Mouse (Mus musculus) cortical plate, adult 2 months (tissue): ENCODE measurements at regions not wholly inside any gene's neighbourhood (a gene's known extent, or its start where the extent isn't known, plus 50 kb on each side); places are given as distances from the start of the nearest gene placed in this dataset.
A peak's percentile ranks its signal among the peaks of the same experiment; 100 is the strongest.

Experiments
- H3K27ac ChIP-seq: fragments of 200-500 bp; 2 replicates; pipeline ENCODE4 v1.5.1; 2012; ENCODE audit warnings: low read length, control low read depth, inconsistent platforms; ENCODE audit not compliant: insufficient read depth
- H3K4me1 ChIP-seq: fragments of 200-500 bp; 2 replicates; pipeline ENCODE4 v1.6.1; 2011; ENCODE audit warnings: low read length; ENCODE audit not compliant: control insufficient read depth, insufficient read depth
- H3K4me3 ChIP-seq: fragments of 200-500 bp; 2 replicates; pipeline ENCODE4 v1.5.1; 2011; ENCODE audit warnings: mild to moderate bottlenecking, low read length, control low read depth; ENCODE audit not compliant: insufficient read depth
- CTCF ChIP-seq: fragments of 200-500 bp; IDR thresholded peaks from 2 replicates; pipeline ENCODE4 v1.5.1; 2011; ENCODE audit warnings: mild to moderate bottlenecking, control low read depth, low read length; ENCODE audit not compliant: insufficient read depth; ENCODE audit errors: extremely low read depth
- POLR2A ChIP-seq: fragments of 200-500 bp; IDR thresholded peaks from 2 replicates; pipeline ENCODE4 v1.6.1; 2011; ENCODE audit warnings: mild to moderate bottlenecking, low read length, control low read depth; ENCODE audit not compliant: insufficient read depth; ENCODE audit errors: extremely low read depth

GRCm38 (mm10) chr3:48911758-48912157 lies 845.4 kb downstream of the Pcdh18 start:
- TF ChIP-seq POLR2A (no peak), CTCF (no peak)
- Histone ChIP-seq H3K4me3 (no peak overlapping the region), H3K27ac (no peak overlapping the region), H3K4me1 (no peaks in the 10 kb centered on the region)

GRCm38 (mm10) chr3:48890403-48890802 lies 866.7 kb downstream of the Pcdh18 start:
- TF ChIP-seq CTCF: no peak
- TF ChIP-seq POLR2A: no peak
- Histone ChIP-seq H3K27ac (no peak overlapping the region), H3K4me3 (no peak overlapping the region), H3K4me1 (no peaks in the 10 kb centered on the region)

- no peak overlapping the region for H3K27ac ChIP-seq
- TF ChIP-seq CTCF: no peak
- no peaks in the 10 kb centered on the region for H3K4me1 ChIP-seq
These were observed 869.2 kb downstream of the Pcdh18 start for GRCm38 (mm10) chr3:48887885-48888284.

GRCm38 (mm10) chr3:48869527-48869926 lies 887.6 kb downstream of the Pcdh18 start:
- H3K4me1 ChIP-seq: no peaks in the 10 kb centered on the region
- TF ChIP-seq POLR2A: no peak
- TF ChIP-seq CTCF: no peak
- H3K4me3 ChIP-seq: no peak overlapping the region
- H3K27ac ChIP-seq: no peak overlapping the region

More at GRCm38 (mm10) chr3:48887885-48888284, 869.2 kb downstream of the Pcdh18 start:
- no peak overlapping the region for H3K4me3 ChIP-seq

- Histone ChIP-seq H3K4me3 (no peak overlapping the region), H3K4me1 (no peaks in the 10 kb centered on the region; the same call in 1 of the 2 replicates), H3K27ac (no peak overlapping the region)
- TF ChIP-seq POLR2A: no peak
- TF ChIP-seq CTCF: peak; percentile 33; the same call in 1 of the 2 replicates
These were observed 911.0 kb downstream of the Pcdh18 start for GRCm38 (mm10) chr3:48846049-48846653.

GRCm38 (mm10) chr3:48840692-48841091 lies 916.4 kb downstream of the Pcdh18 start:
- Histone ChIP-seq H3K4me1 (no peaks in the 10 kb centered on the region), H3K4me3 (no peak overlapping the region), H3K27ac (no peak overlapping the region)
- TF ChIP-seq POLR2A: no peak
- TF ChIP-seq CTCF: no peak

GRCm38 (mm10) chr3:48823360-48823759 lies 933.8 kb downstream of the Pcdh18 start:
- TF ChIP-seq POLR2A (no peak), CTCF (no peak)
- H3K4me3 ChIP-seq: no peak overlapping the region
- no peak overlapping the region for H3K27ac ChIP-seq
- H3K4me1 ChIP-seq: no peaks in the 10 kb centered on the region

GRCm38 (mm10) chr3:48804398-48804797 lies 952.7 kb downstream of the Pcdh18 start:
- H3K27ac ChIP-seq: no peak overlapping the region
- no peaks in the 10 kb centered on the region for H3K4me1 ChIP-seq
- TF ChIP-seq CTCF (no peak), POLR2A (no peak)
- no peak overlapping the region for H3K4me3 ChIP-seq

- no peak overlapping the region for H3K27ac ChIP-seq
- H3K4me3 ChIP-seq: no peak overlapping the region
- no peaks in the 10 kb centered on the region for H3K4me1 ChIP-seq
- TF ChIP-seq CTCF (no peak), POLR2A (no peak)
These were observed 985.4 kb downstream of the Pcdh18 start for GRCm38 (mm10) chr3:48771709-48772108.
